Mouse (Mus musculus): ENCODE measurements around the gene Lrrc8c.

Gene Lrrc8c

GRCm38 (mm10) chr5:105501136-105501535 lies 18.1 kb upstream of the Lrrc8c start:
- DNase-seq, result no peak

GRCm38 (mm10) chr5:105508813-105509212 lies 10.4 kb upstream of the Lrrc8c start:
- DNase-seq, result no peak

GRCm38 (mm10) chr5:105512297-105512696 lies 6.9 kb upstream of the Lrrc8c start:
- DNase-seq, result no peak

- DNase-seq, result no peak
Observed at GRCm38 (mm10) chr5:105515532-105515931, 3.7 kb upstream of the Lrrc8c start.

- no peak for DNase-seq
Observed at GRCm38 (mm10) chr5:105516290-105516689, 2.9 kb upstream of the Lrrc8c start.

- DNase-seq, result no peak
Observed at GRCm38 (mm10) chr5:105517992-105518625, 1.1 kb upstream of the Lrrc8c start.

- no peak for DNase-seq
Observed at GRCm38 (mm10) chr5:105518626-105519095, 527 bp upstream of the Lrrc8c start.

GRCm38 (mm10) chr5:105519976-105520300 lies 750 bp downstream of the Lrrc8c start:
- DNase-seq, result no peak

GRCm38 (mm10) chr5:105520442-105520965 lies 1.3 kb downstream of the Lrrc8c start:
- DNase-seq, result no peak

GRCm38 (mm10) chr5:105523452-105523851 lies 4.3 kb downstream of the Lrrc8c start:
- DNase-seq, result no peak

- no peak for DNase-seq
Observed at GRCm38 (mm10) chr5:105525004-105525403, 5.8 kb downstream of the Lrrc8c start.

GRCm38 (mm10) chr5:105526107-105526645 lies 7.0 kb downstream of the Lrrc8c start:
- DNase-seq, result no peak

GRCm38 (mm10) chr5:105526766-105527165 lies 7.6 kb downstream of the Lrrc8c start:
- no peak for DNase-seq

GRCm38 (mm10) chr5:105527477-105528331 lies 8.5 kb downstream of the Lrrc8c start:
- DNase-seq, result no peak

GRCm38 (mm10) chr5:105530576-105530975 lies 11.4 kb downstream of the Lrrc8c start:
- no peak for DNase-seq

- DNase-seq, result no peak
Observed at GRCm38 (mm10) chr5:105535186-105535585, 16.0 kb downstream of the Lrrc8c start.

- DNase-seq, result no peak
Observed at GRCm38 (mm10) chr5:105536172-105536571, 17.0 kb downstream of the Lrrc8c start.

- DNase-seq, result no peak
Observed at GRCm38 (mm10) chr5:105537101-105537723, 18.0 kb downstream of the Lrrc8c start.

GRCm38 (mm10) chr5:105541051-105541450 lies 21.9 kb downstream of the Lrrc8c start:
- DNase-seq, result no peak

GRCm38 (mm10) chr5:105545126-105545525 lies 25.9 kb downstream of the Lrrc8c start:
- no peak for DNase-seq

GRCm38 (mm10) chr5:105547115-105547514 lies 27.9 kb downstream of the Lrrc8c start:
- DNase-seq, result no peak

GRCm38 (mm10) chr5:105551808-105552207 lies 32.6 kb downstream of the Lrrc8c start:
- no peak for DNase-seq

GRCm38 (mm10) chr5:105556291-105556690 lies 37.1 kb downstream of the Lrrc8c start:
- DNase-seq, result no peak
